Mouse (Mus musculus): ENCODE results near the gene Pias1. TPM values are rescaled to one million over a fixed set of nuclear protein-coding genes. Genes with fewer than 3 reads are reported as not detected.
"Not testable (repeated sequence)": the region's sequence is repeated elsewhere in the genome, so short reads cannot be mapped to it uniquely, and the experiment has no call there.

The Pias1 gene
- polyA plus RNA-seq, 1 experiment from 2014 or later: 56.1 TPM

- H3K9me3 ChIP-seq: no peaks in the 10 kb centered on the region
- peaks cover 18% of the 10 kb centered on the region for H3K36me3 ChIP-seq
- H3K4me3 ChIP-seq: no peak overlapping the region
- 69% methylated on average over 7 of the region's 7 CpGs for WGBS
- peaks cover 10% of the 10 kb centered on the region for H3K4me1 ChIP-seq
- no peak overlapping the region for H3K9ac ChIP-seq
- H3K4me2 ChIP-seq (replicated peaks): no peak overlapping the region
- ATAC-seq (ENCODE audit: low FRiP score, low read depth): no peak
- H3K27ac ChIP-seq: no peak overlapping the region
- H3K27me3 ChIP-seq: no peaks in the 10 kb centered on the region
Measured at GRCm38 (mm10) chr9:62876966-62877616, 110.6 kb downstream of the Pias1 start.

DNA sequence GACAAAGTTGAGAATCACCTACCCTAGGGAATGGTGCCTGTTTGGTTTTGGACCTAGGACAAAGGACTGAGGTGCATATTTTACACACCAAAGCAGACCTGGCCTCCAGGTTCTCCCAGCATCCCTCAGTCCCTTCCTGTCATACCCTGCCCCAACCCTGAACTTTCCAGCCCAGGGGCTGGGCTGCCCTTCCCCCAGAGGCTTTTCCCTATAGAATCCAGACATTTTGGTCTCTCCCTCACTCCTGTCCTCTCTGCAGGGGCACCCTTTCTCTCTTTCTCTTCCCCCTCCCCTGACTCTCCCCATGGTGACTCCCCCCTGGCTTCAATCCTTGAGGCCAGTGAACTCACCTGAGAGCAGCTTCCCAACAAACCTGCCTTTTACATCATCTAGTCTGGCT is 117.0 kb downstream of the Pias1 start:
- H3K9ac ChIP-seq: no peak overlapping the region
- no peak overlapping the region for H3K27ac ChIP-seq
- H3K4me3 ChIP-seq: no peak overlapping the region
- H3K27me3 ChIP-seq: no peaks in the 10 kb centered on the region
- H3K4me2 ChIP-seq (replicated peaks): no peak overlapping the region
- H3K9me3 ChIP-seq: no peaks in the 10 kb centered on the region
- no peaks in the 10 kb centered on the region for H3K4me1 ChIP-seq
- no peak for ATAC-seq (ENCODE audit: low FRiP score, low read depth)
- H3K36me3 ChIP-seq: no peaks in the 10 kb centered on the region

DNA sequence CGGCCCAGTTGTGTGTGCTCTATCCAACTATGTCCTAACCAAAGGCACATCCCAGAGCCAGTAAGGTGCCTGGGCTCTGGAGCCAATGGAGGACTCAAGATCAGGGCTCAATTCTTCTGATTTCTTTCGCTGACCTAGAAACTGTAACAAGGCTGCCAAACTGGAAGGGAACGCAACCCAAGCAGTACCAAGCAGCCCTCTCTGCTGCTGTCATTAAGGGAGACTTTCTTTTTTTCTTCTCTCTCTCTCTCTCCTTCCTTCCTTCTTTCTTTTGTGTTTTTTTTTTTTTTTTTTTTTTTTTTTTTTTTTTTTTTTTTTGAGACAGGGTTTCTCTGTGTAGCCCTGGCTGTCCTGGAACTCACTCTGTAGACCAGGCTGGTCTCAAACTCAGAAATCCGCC is 118.5 kb downstream of the Pias1 start:
- WGBS: 85% methylated on average over 4 of the region's 4 CpGs
- not testable (repeated sequence) for H3K9me3 ChIP-seq, H3K9ac ChIP-seq

GRCm38 (mm10) chr9:62860866-62861265 is 126.9 kb downstream of the Pias1 start:
- H3K36me3 ChIP-seq: no peaks in the 10 kb centered on the region
- 64% methylated on average over 4 of the region's 4 CpGs for WGBS
- no peaks in the 10 kb centered on the region for H3K9me3 ChIP-seq
- H3K4me1 ChIP-seq: peaks cover 33% of the 10 kb centered on the region
- no peak overlapping the region for H3K4me3 ChIP-seq
- H3K27me3 ChIP-seq: no peaks in the 10 kb centered on the region
- no peak overlapping the region for H3K9ac ChIP-seq
- no peak for ATAC-seq (ENCODE audit: low FRiP score, low read depth)
- no peak overlapping the region for H3K27ac ChIP-seq
- no peak overlapping the region for H3K4me2 ChIP-seq (replicated peaks)

More for the DNA sequence above, 118.5 kb downstream of the Pias1 start:
- not testable (repeated sequence) for H3K27ac ChIP-seq; H3K36me3 ChIP-seq; H3K4me1 ChIP-seq; H3K4me2 ChIP-seq (replicated peaks); ATAC-seq (ENCODE audit: low FRiP score, low read depth); H3K27me3 ChIP-seq; H3K4me3 ChIP-seq

DNA sequence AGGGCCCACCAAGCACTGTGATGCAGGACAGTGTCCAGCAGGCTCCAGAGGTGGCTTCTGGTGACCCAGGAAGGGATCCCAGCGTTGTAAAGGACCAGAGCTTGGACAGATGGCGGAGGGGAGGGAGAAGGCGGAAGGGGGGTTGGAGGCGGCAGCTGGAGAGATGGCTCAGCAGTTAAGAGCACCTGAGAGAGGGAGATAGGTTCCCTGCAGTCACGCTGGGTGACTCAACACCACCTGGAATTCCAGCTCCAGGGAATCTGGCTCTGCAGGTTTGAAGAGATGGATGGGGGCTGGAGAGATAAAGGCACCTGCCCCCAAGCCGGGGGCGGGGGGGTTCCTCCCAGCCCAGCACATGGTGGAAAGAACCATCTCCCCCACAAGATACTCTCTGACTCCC is 127.6 kb downstream of the Pias1 start:
- H3K9ac ChIP-seq; H3K36me3 ChIP-seq; H3K27me3 ChIP-seq; H3K9me3 ChIP-seq; H3K4me3 ChIP-seq; H3K4me2 ChIP-seq (replicated peaks); ATAC-seq (ENCODE audit: low FRiP score, low read depth); H3K27ac ChIP-seq: not testable (repeated sequence)
- WGBS: 54% methylated on average over 7 of the region's 7 CpGs
- peaks cover 33% of the 10 kb centered on the region for H3K4me1 ChIP-seq

DNA sequence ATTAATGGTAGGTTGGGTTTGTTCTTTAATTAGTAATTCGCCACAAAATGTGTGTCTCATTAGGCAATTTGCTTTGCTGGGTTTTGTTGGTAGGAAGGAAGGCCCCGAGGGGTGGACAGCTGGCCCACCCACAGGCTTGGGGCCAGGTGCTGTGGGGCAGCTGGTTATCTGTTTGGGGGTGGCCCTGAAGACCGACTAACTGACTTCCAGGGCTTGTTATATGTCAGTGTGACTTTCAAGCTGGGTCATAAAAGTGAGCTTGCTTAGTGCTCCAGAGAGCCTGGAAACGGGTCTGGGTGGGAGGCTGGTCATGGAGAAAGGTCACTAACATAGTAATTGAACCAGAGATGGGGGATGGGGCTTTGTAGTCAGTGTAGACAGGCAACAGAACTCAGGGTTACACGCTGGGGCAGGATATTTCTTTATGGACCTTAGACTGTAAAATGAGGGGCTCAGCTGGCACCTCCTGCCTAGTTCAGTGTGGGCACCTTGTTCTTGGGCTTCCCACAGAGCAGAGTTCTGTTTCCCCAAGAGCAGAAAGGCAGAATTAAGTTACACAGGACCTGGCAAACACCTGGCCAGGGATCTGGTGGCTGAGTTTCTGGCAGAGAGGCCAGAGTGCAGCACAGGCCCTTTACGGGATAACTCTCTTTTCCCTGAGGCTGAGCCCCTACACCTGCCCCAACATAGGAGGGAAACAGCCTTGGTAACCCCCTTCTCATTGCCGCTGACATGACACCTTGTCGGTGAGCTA is 129.3 kb downstream of the Pias1 start:
- H3K36me3 ChIP-seq: no peaks in the 10 kb centered on the region
- H3K9me3 ChIP-seq: no peaks in the 10 kb centered on the region
- peak overlapping the region; percentile 51; the same call in 1 of the 2 replicates for H3K9ac ChIP-seq
- peaks cover 47% of the 10 kb centered on the region for H3K4me1 ChIP-seq
- peak; percentile 34; the same call in 1 of the 2 replicates for ATAC-seq (ENCODE audit: low FRiP score, low read depth)
- no peaks in the 10 kb centered on the region for H3K27me3 ChIP-seq
- WGBS: 12% methylated on average over 8 of the region's 8 CpGs
- peak overlapping the region; percentile 87 for H3K27ac ChIP-seq
- H3K4me3 ChIP-seq: peak overlapping the region; percentile 30
- H3K4me2 ChIP-seq (replicated peaks): peak overlapping the region; percentile 60

GRCm38 (mm10) chr9:62857719-62858261 is 129.9 kb downstream of the Pias1 start, which contains the start of gene Calml4:
TSS of gene Calml4 (plus strand) at chr9:62858080.
- H3K27me3 ChIP-seq: no peaks in the 10 kb centered on the region
- H3K4me1 ChIP-seq: peaks cover 48% of the 10 kb centered on the region
- H3K4me3 ChIP-seq: peak within 1 kb of the TSS; percentile 30
- H3K4me2 ChIP-seq (replicated peaks): peak within 1 kb of the TSS; percentile 60
- no peaks in the 10 kb centered on the region for H3K36me3 ChIP-seq
- ATAC-seq (ENCODE audit: low FRiP score, low read depth): peak; percentile 81
- no peaks in the 10 kb centered on the region for H3K9me3 ChIP-seq
- 2% methylated on average over 12 of the region's 20 CpGs for WGBS
- H3K9ac ChIP-seq: peak within 1 kb of the TSS; percentile 51
- peak within 1 kb of the TSS; percentile 87 for H3K27ac ChIP-seq

DNA sequence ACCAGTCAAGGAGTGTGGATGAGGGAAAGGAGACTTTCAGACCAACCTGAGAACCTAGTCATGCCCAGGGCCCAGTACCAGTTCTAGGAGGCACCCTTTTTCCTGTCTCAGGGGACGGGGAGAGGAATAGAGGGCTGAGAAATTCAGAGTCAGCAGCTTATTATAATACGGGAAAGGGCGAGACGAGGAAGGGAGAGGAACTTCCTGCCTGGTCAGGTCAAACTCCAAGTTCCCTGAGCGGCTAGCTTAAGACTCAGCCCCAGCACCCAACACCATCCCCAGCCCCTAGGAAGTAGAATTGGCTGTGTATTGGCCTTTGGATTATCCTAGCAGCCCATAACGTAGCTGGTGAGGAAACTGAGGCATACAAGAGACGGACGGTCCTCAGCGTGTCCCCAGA is 130.5 kb downstream of the Pias1 start:
- no peak overlapping the region for H3K9ac ChIP-seq
- WGBS: 57% methylated on average over 9 of the region's 9 CpGs
- no peak for ATAC-seq (ENCODE audit: low FRiP score, low read depth)

GRCm38 (mm10) chr9:62854483-62854882 is 133.2 kb downstream of the Pias1 start:
- no peak overlapping the region for H3K4me2 ChIP-seq (replicated peaks)
- peaks cover 19% of the 10 kb centered on the region for H3K36me3 ChIP-seq
- H3K9me3 ChIP-seq: no peaks in the 10 kb centered on the region
- H3K4me3 ChIP-seq: no peak overlapping the region
- H3K9ac ChIP-seq: no peak overlapping the region
- ATAC-seq (ENCODE audit: low FRiP score, low read depth): no peak
- WGBS: 24% methylated on average over 4 of the region's 4 CpGs
- H3K27ac ChIP-seq: no peak overlapping the region; the same call in 1 of the 2 replicates
- H3K27me3 ChIP-seq: no peaks in the 10 kb centered on the region
- H3K4me1 ChIP-seq: peaks cover 56% of the 10 kb centered on the region

More for the DNA sequence above, 130.5 kb downstream of the Pias1 start:
- peaks cover 48% of the 10 kb centered on the region for H3K4me1 ChIP-seq
- H3K27me3 ChIP-seq: no peaks in the 10 kb centered on the region
- H3K36me3 ChIP-seq: no peaks in the 10 kb centered on the region
- peak overlapping the region; percentile 87; the same call in 1 of the 2 replicates for H3K27ac ChIP-seq
- H3K4me2 ChIP-seq (replicated peaks): peak overlapping the region; percentile 60
- no peaks in the 10 kb centered on the region for H3K9me3 ChIP-seq
- H3K4me3 ChIP-seq: peak overlapping the region; percentile 30

DNA sequence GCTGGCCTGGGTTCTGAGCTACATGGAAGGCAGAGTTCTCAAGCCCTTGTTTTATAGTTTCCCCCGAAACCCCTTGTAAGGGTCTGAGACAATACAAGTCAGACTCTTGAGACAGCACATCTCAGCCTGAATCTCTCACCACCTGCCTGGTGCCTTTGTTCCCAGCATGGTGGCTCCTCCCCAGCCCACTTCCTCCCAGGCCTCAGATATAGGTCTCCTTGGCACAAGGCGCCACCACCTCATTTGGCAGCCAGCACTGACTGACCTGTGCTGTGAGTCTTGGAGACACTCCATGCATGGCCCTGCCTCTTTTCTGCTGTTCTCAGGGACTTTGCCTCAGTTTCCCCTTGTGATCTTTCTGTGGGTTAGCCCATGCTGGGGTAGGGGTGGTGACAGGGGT is 136.2 kb downstream of the Pias1 start:
- Histone ChIP-seq H3K4me3 (no peak overlapping the region), H3K27ac (no peak overlapping the region), H3K9ac (no peak overlapping the region), H3K9me3 (no peaks in the 10 kb centered on the region), H3K4me1 (peaks cover 30% of the 10 kb centered on the region), H3K36me3 (peaks cover 34% of the 10 kb centered on the region), H3K27me3 (no peaks in the 10 kb centered on the region), H3K4me2 (replicated peaks) (no peak overlapping the region)
- 74% methylated on average over 2 of the region's 2 CpGs for WGBS
- no peak for ATAC-seq (ENCODE audit: low FRiP score, low read depth)

DNA sequence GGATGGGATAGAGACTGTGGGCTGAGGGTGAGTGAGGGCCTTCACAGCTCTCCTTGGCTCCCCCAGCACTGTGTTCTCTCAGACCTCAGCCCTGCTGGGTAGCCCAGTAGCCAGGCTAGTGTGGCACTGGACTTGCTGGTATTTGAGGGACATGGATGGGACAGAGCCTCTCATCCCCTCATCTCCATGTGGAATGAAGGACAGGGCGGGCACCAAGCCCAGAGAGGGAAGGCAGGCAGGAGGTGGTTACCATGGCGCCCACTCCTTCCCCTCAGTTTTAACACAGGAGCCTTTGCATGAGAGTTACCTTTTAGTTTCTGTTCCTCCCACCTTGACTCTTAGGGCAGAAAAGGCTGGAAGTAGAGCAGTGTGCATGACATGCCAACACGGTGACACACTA is 139.1 kb downstream of the Pias1 start:
- Histone ChIP-seq H3K27ac (no peak overlapping the region), H3K4me1 (peaks cover 16% of the 10 kb centered on the region), H3K4me3 (no peak overlapping the region), H3K36me3 (peaks cover 34% of the 10 kb centered on the region), H3K27me3 (no peaks in the 10 kb centered on the region), H3K9ac (no peak overlapping the region), H3K4me2 (replicated peaks) (no peak overlapping the region), H3K9me3 (no peaks in the 10 kb centered on the region)
- 88% methylated on average over 3 of the region's 3 CpGs for WGBS
- ATAC-seq (ENCODE audit: low FRiP score, low read depth): no peak

DNA sequence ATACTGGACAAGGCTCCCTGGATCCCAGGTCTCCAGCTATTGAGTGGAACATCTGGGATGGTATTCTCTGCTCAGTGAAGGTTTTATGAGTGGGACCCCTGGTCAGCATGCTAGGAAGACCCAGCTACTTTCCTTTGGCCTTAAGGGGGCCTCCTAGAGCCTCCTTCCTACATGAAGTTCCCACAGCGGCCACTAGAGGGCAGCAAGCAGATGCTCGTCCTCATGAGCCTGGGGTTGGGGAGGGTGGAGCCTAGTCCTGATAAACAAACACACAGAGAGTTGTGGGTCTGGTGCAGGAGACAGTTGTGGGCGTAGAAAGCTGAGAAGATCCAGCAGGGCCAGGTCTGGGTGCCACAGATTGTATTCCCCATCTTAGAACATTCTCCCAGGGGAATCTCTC is 140.0 kb downstream of the Pias1 start:
- peak; percentile 49; the same call in 1 of the 2 replicates for ATAC-seq (ENCODE audit: low FRiP score, low read depth)
- Histone ChIP-seq H3K27me3 (no peaks in the 10 kb centered on the region), H3K9me3 (no peaks in the 10 kb centered on the region), H3K27ac (no peak overlapping the region), H3K4me1 (peaks cover 14% of the 10 kb centered on the region), H3K4me3 (no peak overlapping the region), H3K36me3 (peaks cover 34% of the 10 kb centered on the region), H3K4me2 (replicated peaks) (no peak overlapping the region), H3K9ac (no peak overlapping the region)
- WGBS: 4% methylated on average over 3 of the region's 3 CpGs
